Mouse (Mus musculus) lung, embryonic 16.5 days (tissue): ENCODE measurements around the gene Nfam1. TPM values are rescaled to one million over a fixed set of nuclear protein-coding genes. Genes with fewer than 3 reads are reported as not detected.
A peak's percentile ranks its signal among the peaks of the same experiment; 100 is the strongest.

Experiments used
- ATAC-seq: fragments of 200-750 bp; cut with Nextera tagmentation; 2 replicates; pipeline ENCODE4 v1.8.0; 2017; ENCODE audit warnings: low read depth, mild to moderate bottlenecking, moderate library complexity
- H3K27ac ChIP-seq: fragments of 300-500 bp; sonication (generic); 2 replicates; pipeline ENCODE4 v1.5.1; 2014; ENCODE audit warnings: mild to moderate bottlenecking, control low read depth, low read length
- H3K27me3 ChIP-seq: fragments of 300-500 bp; sonication (generic); 2 replicates; pipeline ENCODE4 v1.6.1; 2014; ENCODE audit warnings: low read depth, low read length, mixed read lengths; ENCODE audit not compliant: control insufficient read depth, insufficient read depth
- H3K36me3 ChIP-seq: fragments of 300-500 bp; sonication (generic); 2 replicates; pipeline ENCODE4 v1.6.1; 2014; ENCODE audit warnings: low read length; ENCODE audit not compliant: control insufficient read depth, insufficient read depth
- H3K4me1 ChIP-seq: fragments of 300-500 bp; sonication (generic); replicated peaks from 2 replicates; pipeline ENCODE4 v1.6.1; 2014; ENCODE audit warnings: low read length, mixed read lengths; ENCODE audit not compliant: control insufficient read depth, insufficient read depth
- H3K4me2 ChIP-seq: fragments of 300-500 bp; sonication (generic); 2 replicates; pipeline ENCODE4 v1.6.1; 2014; ENCODE audit warnings: low read depth, low read length, control low read depth
- H3K4me3 ChIP-seq: fragments of 300-500 bp; sonication (generic); 2 replicates; pipeline ENCODE4 v1.5.1; 2014; ENCODE audit warnings: mild to moderate bottlenecking, low read length, control low read depth
- H3K9ac ChIP-seq: fragments of 300-500 bp; sonication (generic); 2 replicates; pipeline ENCODE4 v1.6.1; 2014; ENCODE audit warnings: low read length, control low read depth
- H3K9me3 ChIP-seq: fragments of 300-500 bp; sonication (generic); 2 replicates; pipeline ENCODE4 v1.6.1; 2016; ENCODE audit warnings: low read length; ENCODE audit not compliant: control insufficient read depth
- WGBS: fragments of 180-500 bp; shearing (Covaris S2); extraction: QIAGEN DNeasy Blood & Tissue Kit; methylation state at CpG from one replicate; pipeline ENCODE4 v1.1.7; 2014; 5-methylcytosine and 5-hydroxymethylcytosine counted together
- polyA plus RNA-seq: library from polyadenylated mRNA; unstranded; fragments of >200 nt; fragmentation: Nextera tagmentation; extraction: Ambion mirVana; gene quantifications from 2 replicates; pipeline ENCODE4 v1.2.1, GENCODE M21; 2015

Nfam1 gene
- polyA plus RNA-seq, 1 experiment from 2014 or later, result 4.3 TPM

DNA sequence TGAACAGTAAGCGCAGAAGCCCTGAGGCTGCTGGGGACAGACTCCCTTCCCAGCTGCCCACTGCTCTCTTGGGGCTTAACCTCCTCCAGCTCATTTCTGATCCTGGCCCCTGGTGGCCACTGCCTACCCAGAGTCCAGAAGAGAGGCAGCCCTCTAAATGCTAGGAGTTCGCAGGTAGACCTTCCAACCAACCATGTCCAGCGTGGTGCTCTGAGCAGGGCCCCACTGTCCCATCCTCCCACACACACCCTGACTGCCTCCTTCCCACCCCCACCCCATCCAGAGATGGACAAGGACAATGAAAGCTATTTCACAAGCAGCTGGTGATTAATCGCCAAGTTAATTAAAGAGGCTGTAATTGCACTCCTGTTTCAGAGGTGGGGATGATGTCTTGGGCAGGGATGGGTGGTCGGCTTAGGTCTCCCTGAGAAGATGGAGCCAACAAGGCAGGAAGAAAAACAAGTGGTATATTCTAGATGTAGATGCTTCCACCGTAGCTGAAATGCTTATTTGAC, 43.9 kb downstream of the Nfam1 start:
- Histone ChIP-seq H3K4me1 (peaks cover 12% of the 10 kb centered on the region), H3K4me3 (no peak overlapping the region), H3K9ac (no peak overlapping the region), H3K4me2 (no peak overlapping the region), H3K27me3 (peaks cover 14% of the 10 kb centered on the region; the same call in 1 of the 2 replicates), H3K36me3 (no peaks in the 10 kb centered on the region), H3K27ac (no peak overlapping the region), H3K9me3 (no peaks in the 10 kb centered on the region)
- ATAC-seq, result no peak
- 75% methylated on average over 6 of the region's 6 CpGs for WGBS

DNA sequence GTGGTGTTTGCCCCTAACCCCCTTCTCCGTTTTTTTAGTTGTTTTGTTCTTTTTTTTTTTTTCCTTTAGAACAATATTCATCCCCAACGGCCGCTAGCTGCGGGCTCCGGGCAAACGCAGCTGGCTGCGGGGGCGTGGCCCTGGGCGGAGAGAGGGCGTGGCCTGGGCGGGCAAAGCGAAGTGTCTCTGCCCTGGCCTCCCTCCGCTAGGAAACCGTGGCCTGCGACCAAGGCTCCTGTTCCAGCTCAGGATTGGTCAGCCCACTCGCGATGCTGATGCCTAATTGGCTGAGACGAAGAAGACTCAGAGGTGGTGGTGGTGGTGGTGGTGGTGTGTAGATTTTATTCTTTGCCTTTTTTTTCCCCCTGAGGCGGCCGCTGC, 45.4 kb downstream of the Nfam1 start, which contains the start of gene Tcf20:
Tcf20 (minus strand) TSS at position 141 of the 381 bp plus-strand sequence.
- Histone ChIP-seq H3K4me3 (peak within 1 kb of the TSS; percentile 47), H3K9ac (peak within 1 kb of the TSS; percentile 55), H3K36me3 (no peaks in the 10 kb centered on the region), H3K9me3 (no peaks in the 10 kb centered on the region), H3K4me1 (peaks cover 21% of the 10 kb centered on the region), H3K4me2 (peak within 1 kb of the TSS; percentile 90), H3K27ac (no peak within 1 kb of the TSS), H3K27me3 (peaks cover 14% of the 10 kb centered on the region; the same call in 1 of the 2 replicates)
- peak; percentile 95 for ATAC-seq
- WGBS, result under 1% methylated on average over 20 of the region's 20 CpGs

DNA sequence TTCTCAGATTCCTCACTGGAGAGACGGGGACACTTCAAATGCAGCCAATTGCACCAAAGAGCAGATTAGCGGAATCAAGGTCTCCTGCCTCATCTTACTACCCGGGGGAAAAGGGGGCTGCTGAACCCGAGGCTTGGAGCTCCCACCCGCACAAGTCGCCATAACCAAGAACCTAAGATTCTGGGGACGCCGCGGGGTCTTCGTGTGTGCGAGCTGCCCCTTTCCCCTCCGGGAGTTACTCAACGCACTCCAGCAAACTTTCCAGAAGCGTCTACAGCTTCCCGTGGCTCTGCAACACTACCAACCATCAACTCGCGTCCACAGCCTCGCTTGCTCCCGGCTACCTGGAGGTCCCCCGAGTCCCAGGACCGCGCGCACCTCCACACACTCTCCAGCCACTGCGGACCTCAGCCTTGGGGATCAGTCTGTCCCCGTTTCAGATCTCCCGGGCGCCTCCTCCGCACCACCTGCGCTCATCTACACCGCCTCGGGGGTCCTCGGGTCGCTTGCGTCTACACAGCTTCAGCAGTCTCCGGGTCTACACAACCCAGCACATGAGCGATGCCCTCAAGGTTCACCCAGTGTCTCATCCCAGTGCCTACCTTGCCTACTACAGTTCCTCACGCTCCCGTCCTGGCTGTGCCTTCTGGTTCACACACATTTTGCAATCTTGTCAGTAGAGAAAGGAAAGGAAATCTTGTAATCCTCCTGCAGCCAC, 45.9 kb downstream of the Nfam1 start:
- H3K4me3 ChIP-seq, result peak overlapping the region; percentile 47
- no peaks in the 10 kb centered on the region for H3K36me3 ChIP-seq
- no peak for ATAC-seq
- peaks cover 14% of the 10 kb centered on the region; the same call in 1 of the 2 replicates for H3K27me3 ChIP-seq
- H3K4me1 ChIP-seq, result peaks cover 24% of the 10 kb centered on the region
- no peak overlapping the region for H3K27ac ChIP-seq
- 1% methylated on average over 37 of the region's 38 CpGs for WGBS
- no peaks in the 10 kb centered on the region for H3K9me3 ChIP-seq
- peak overlapping the region; percentile 90 for H3K4me2 ChIP-seq
- peak overlapping the region; percentile 55 for H3K9ac ChIP-seq

DNA sequence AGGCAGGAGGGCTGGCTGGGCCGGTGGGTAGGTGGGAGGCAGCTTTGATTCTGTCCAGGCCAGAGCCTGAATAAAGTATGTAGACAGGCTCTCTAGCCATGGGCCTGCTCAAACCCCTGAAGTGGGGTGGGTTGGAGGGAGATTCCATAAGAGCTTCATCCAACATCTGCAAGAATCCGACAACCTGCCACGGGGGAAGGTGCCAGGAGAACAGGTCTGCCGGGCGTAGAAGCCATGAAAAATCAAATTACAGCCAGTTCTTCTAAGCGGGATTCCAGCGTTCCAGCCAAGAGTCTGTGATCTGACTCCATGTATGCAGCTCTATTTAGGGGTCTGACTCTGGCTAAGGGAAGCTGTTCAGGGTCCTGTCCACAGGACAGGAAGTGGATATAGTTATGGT, 48.5 kb downstream of the Nfam1 start:
- Histone ChIP-seq H3K9me3 (no peaks in the 10 kb centered on the region), H3K4me3 (no peak overlapping the region), H3K27ac (no peak overlapping the region), H3K4me2 (no peak overlapping the region), H3K36me3 (no peaks in the 10 kb centered on the region), H3K4me1 (peaks cover 33% of the 10 kb centered on the region), H3K9ac (no peak overlapping the region), H3K27me3 (peaks cover 14% of the 10 kb centered on the region; the same call in 1 of the 2 replicates)
- 66% methylated on average over 7 of the region's 7 CpGs for WGBS
- ATAC-seq, result no peak

DNA sequence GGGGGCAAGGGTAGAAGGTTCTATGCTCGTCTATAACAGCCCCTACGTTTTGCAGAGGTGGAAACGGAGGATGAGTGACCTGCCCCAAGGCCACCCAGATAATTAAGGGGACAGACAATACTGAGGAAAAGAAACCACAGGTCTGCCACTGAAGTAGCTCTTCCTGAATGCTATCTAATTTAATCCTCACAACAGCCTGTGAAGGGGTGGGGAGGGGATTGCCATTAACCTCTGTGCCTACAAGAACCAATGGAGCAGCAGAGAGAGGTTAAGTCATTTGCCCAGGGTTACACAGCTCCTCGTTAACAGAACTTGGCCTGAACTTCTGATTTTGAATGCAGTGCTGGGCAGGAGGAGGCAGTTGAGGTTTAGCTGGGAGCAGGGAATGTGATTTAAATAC, 49.0 kb downstream of the Nfam1 start:
- H3K27ac ChIP-seq, result no peak overlapping the region
- peaks cover 14% of the 10 kb centered on the region; the same call in 1 of the 2 replicates for H3K27me3 ChIP-seq
- H3K4me2 ChIP-seq, result no peak overlapping the region
- H3K9me3 ChIP-seq, result no peaks in the 10 kb centered on the region
- H3K4me3 ChIP-seq, result no peak overlapping the region
- 49% methylated on average over 4 of the region's 4 CpGs for WGBS
- no peak for ATAC-seq
- peaks cover 33% of the 10 kb centered on the region for H3K4me1 ChIP-seq
- H3K36me3 ChIP-seq, result no peaks in the 10 kb centered on the region
- H3K9ac ChIP-seq, result no peak overlapping the region

DNA sequence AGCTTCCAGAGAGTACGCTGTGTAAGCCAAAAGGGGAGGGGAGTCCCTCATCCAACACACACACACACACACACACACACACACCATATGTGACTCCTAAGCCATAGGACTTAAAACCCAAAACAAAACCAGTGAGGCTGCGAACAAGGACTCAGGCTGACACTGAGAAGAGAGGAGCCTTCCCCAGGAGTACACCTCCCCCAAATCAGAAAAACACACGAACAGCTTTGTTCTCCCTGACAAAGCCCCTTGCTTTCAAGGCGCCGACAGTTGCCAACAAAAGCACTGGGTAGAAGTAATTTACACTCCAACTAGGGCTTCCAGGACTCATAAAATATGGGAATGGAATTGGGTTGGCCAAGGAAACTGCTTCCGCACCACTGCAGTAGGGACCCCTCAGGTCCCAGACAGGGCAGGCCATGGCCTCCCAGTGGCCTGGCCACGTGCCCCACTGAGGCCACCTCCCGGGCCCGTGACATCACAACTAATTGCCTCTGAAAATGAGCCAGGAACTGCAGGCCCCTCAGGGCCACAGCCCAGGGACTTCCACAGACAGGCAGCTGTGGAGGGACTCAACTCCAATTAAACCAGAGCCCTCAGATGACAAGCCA, 49.6 kb downstream of the Nfam1 start:
- peaks cover 33% of the 10 kb centered on the region for H3K4me1 ChIP-seq
- no peak overlapping the region for H3K4me3 ChIP-seq
- WGBS, result 26% methylated on average over 9 of the region's 9 CpGs
- H3K4me2 ChIP-seq, result no peak overlapping the region
- H3K27ac ChIP-seq, result peak overlapping the region; percentile 36
- H3K36me3 ChIP-seq, result no peaks in the 10 kb centered on the region
- no peak overlapping the region for H3K9ac ChIP-seq
- no peaks in the 10 kb centered on the region for H3K9me3 ChIP-seq
- peak; percentile 41 for ATAC-seq
- peaks cover 14% of the 10 kb centered on the region; the same call in 1 of the 2 replicates for H3K27me3 ChIP-seq

DNA sequence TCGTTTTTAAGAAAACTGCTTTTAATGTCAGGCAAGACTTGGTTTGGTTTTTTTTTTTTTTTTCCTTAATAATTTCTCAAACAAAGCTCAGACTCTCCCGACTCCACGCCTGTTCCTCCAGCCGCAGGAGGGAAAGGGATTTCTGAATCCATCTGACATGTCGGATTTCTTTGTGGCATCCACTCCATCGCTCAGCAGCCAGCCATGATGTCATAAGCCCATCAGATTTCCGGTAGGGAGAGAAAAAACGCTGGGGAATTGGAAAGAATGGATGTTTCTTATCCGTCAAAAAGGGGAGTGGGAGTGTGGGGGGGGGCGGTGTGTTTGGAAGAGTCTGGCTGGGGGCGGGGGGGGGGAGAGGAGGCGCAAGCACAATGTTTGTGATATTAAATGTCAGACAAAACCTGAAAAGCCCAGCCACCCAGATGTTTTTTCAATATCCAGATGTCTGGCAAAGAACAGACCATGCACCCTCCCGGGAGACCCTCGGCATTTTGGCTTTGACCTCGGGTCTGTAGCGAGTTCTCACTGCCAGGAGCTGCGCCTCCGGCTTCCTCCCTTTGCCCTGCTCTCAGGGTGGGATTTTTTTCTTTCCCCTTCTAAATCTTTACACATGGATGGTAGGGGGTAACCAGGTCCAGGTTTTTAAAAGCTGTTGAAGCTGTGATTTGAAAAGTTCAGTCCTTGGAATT, 50.2 kb downstream of the Nfam1 start:
- WGBS, result 11% methylated on average over 17 of the region's 18 CpGs
- no peaks in the 10 kb centered on the region for H3K36me3 ChIP-seq
- H3K4me3 ChIP-seq, result no peak overlapping the region
- no peak overlapping the region for H3K27ac ChIP-seq
- H3K4me2 ChIP-seq, result peak overlapping the region; percentile 26; the same call in 1 of the 2 replicates
- ATAC-seq, result peak; percentile 9
- peaks cover 14% of the 10 kb centered on the region; the same call in 1 of the 2 replicates for H3K27me3 ChIP-seq
- no peak overlapping the region for H3K9ac ChIP-seq
- H3K4me1 ChIP-seq, result peaks cover 29% of the 10 kb centered on the region
- H3K9me3 ChIP-seq, result no peaks in the 10 kb centered on the region

DNA sequence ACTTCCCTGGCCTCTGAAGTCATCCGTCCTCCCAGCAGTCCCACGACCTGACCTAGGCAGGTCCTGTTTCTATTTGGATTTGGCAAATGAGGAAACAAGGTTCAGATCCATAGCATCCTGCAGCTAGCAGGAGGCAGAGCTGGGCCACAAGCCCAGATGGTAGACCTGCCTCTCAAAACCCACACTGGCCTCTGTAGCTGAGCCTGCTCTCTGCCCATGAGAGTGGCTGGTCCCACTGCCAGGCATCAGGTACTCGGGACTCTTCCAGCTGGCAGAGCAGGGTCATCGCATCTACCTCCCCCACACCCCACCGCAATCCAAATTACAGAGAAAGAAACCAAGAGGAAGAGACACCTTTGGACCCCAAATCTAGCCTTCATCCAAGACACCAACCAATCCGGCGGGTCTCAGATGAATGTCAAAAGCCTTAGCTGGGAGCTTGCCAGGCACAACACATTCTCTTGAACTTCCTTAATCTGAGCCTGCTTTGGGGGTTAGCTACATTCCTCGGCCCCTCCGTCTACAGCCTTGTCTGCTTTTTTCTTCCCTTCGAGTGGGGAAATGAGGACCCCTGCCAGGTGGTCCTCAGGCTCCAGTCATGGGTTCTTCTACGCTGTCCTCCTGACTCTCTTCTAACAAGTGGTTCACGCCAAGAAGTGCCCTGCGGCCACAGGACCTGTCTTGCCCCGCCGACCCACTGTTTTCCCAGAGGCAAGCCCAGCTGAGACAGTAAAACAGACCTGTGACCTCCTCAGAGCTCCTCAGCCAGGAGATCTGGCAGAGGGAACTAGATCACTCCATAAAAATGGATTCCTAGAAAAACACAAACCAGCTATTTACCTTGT, 51.2 kb downstream of the Nfam1 start:
- no peaks in the 10 kb centered on the region for H3K36me3 ChIP-seq
- WGBS, result 26% methylated on average over 14 of the region's 15 CpGs
- no peaks in the 10 kb centered on the region for H3K9me3 ChIP-seq
- ATAC-seq, result no peak
- H3K9ac ChIP-seq, result 0 out of 2 replicates have a peak overlapping the region, but pooled peaks have one; percentile 26
- no peak overlapping the region for H3K27ac ChIP-seq
- no peak overlapping the region for H3K4me3 ChIP-seq
- peak overlapping the region; percentile 18 for H3K4me2 ChIP-seq
- peaks cover 22% of the 10 kb centered on the region for H3K4me1 ChIP-seq
- H3K27me3 ChIP-seq, result peaks cover 10% of the 10 kb centered on the region; the same call in 1 of the 2 replicates
